Mouse (Mus musculus): ENCODE data around the gene Snd1. TPM values are rescaled to one million over a fixed set of nuclear protein-coding genes. Genes with fewer than 3 reads are reported as not detected.

Gene Snd1
- polyA plus RNA-seq, 1 experiment from 2014 or later: 127 TPM

- Histone ChIP-seq H3K4me1 (ENCODE audit: control insufficient read depth, insufficient read depth, low read length) (no peaks in the 10 kb centered on the region), H3K4me3 (ENCODE audit: low read length) (no peak overlapping the region), H3K9ac (ENCODE audit: low read depth, low read length) (no peak overlapping the region), H3K36me3 (ENCODE audit: control insufficient read depth, insufficient read depth, low read length) (no peaks in the 10 kb centered on the region), H3K4me2 (ENCODE audit: low read depth, low read length) (no peak overlapping the region), H3K9me3 (ENCODE audit: control insufficient read depth, low read length) (no peaks in the 10 kb centered on the region), H3K27me3 (replicated peaks; ENCODE audit: control insufficient read depth, insufficient read depth, low read length) (no peaks in the 10 kb centered on the region), H3K27ac (ENCODE audit: low read length) (no peak overlapping the region)
- WGBS: 96% methylated on average over 5 of the region's 5 CpGs
- ATAC-seq: no peak
Observed at GRCm38 (mm10) chr6:28656511-28656910, 181.6 kb downstream of the Snd1 start.

GRCm38 (mm10) chr6:28663004-28663403 is 188.1 kb downstream of the Snd1 start:
- no peaks in the 10 kb centered on the region for H3K27me3 ChIP-seq (replicated peaks; ENCODE audit: control insufficient read depth, insufficient read depth, low read length)
- H3K4me3 ChIP-seq (ENCODE audit: low read length): no peak overlapping the region
- no peaks in the 10 kb centered on the region for H3K36me3 ChIP-seq (ENCODE audit: control insufficient read depth, insufficient read depth, low read length)
- ATAC-seq: no peak
- H3K9me3 ChIP-seq (ENCODE audit: control insufficient read depth, low read length): no peaks in the 10 kb centered on the region
- WGBS: 76% methylated on average over 3 of the region's 3 CpGs
- no peaks in the 10 kb centered on the region for H3K4me1 ChIP-seq (ENCODE audit: control insufficient read depth, insufficient read depth, low read length)
- no peak overlapping the region for H3K4me2 ChIP-seq (ENCODE audit: low read depth, low read length)
- H3K9ac ChIP-seq (ENCODE audit: low read depth, low read length): no peak overlapping the region
- H3K27ac ChIP-seq (ENCODE audit: low read length): no peak overlapping the region

- no peak overlapping the region for H3K9ac ChIP-seq (ENCODE audit: low read depth, low read length)
- no peak overlapping the region for H3K27ac ChIP-seq (ENCODE audit: low read length)
- no peak overlapping the region for H3K4me3 ChIP-seq (ENCODE audit: low read length)
- H3K36me3 ChIP-seq (ENCODE audit: control insufficient read depth, insufficient read depth, low read length): no peaks in the 10 kb centered on the region
- no peaks in the 10 kb centered on the region for H3K9me3 ChIP-seq (ENCODE audit: control insufficient read depth, low read length)
- no peaks in the 10 kb centered on the region for H3K4me1 ChIP-seq (ENCODE audit: control insufficient read depth, insufficient read depth, low read length)
- ATAC-seq: no peak
- no peak overlapping the region for H3K4me2 ChIP-seq (ENCODE audit: low read depth, low read length)
- 89% methylated on average over 5 of the region's 5 CpGs for WGBS
- no peaks in the 10 kb centered on the region for H3K27me3 ChIP-seq (replicated peaks; ENCODE audit: control insufficient read depth, insufficient read depth, low read length)
Observed at GRCm38 (mm10) chr6:28663670-28664069, 188.7 kb downstream of the Snd1 start.

GRCm38 (mm10) chr6:28664716-28665115 is 189.8 kb downstream of the Snd1 start:
- H3K9ac ChIP-seq (ENCODE audit: low read depth, low read length): no peak overlapping the region
- 85% methylated on average over 3 of the region's 3 CpGs for WGBS
- no peaks in the 10 kb centered on the region for H3K36me3 ChIP-seq (ENCODE audit: control insufficient read depth, insufficient read depth, low read length)

GRCm38 (mm10) chr6:28667586-28667985 is 192.6 kb downstream of the Snd1 start:
- 90% methylated on average over 1 of the region's 1 CpGs for WGBS
- Histone ChIP-seq H3K4me2 (ENCODE audit: low read depth, low read length) (no peak overlapping the region), H3K27me3 (replicated peaks; ENCODE audit: control insufficient read depth, insufficient read depth, low read length) (no peaks in the 10 kb centered on the region), H3K4me1 (ENCODE audit: control insufficient read depth, insufficient read depth, low read length) (no peaks in the 10 kb centered on the region), H3K9me3 (ENCODE audit: control insufficient read depth, low read length) (no peaks in the 10 kb centered on the region), H3K27ac (ENCODE audit: low read length) (no peak overlapping the region), H3K36me3 (ENCODE audit: control insufficient read depth, insufficient read depth, low read length) (no peaks in the 10 kb centered on the region), H3K4me3 (ENCODE audit: low read length) (no peak overlapping the region), H3K9ac (ENCODE audit: low read depth, low read length) (no peak overlapping the region)
- no peak for ATAC-seq

More at GRCm38 (mm10) chr6:28664716-28665115, 189.8 kb downstream of the Snd1 start:
- no peaks in the 10 kb centered on the region for H3K4me1 ChIP-seq (ENCODE audit: control insufficient read depth, insufficient read depth, low read length)
- no peak for ATAC-seq
- no peaks in the 10 kb centered on the region for H3K27me3 ChIP-seq (replicated peaks; ENCODE audit: control insufficient read depth, insufficient read depth, low read length)
- no peak overlapping the region for H3K27ac ChIP-seq (ENCODE audit: low read length)
- no peaks in the 10 kb centered on the region for H3K9me3 ChIP-seq (ENCODE audit: control insufficient read depth, low read length)
- H3K4me2 ChIP-seq (ENCODE audit: low read depth, low read length): no peak overlapping the region
- no peak overlapping the region for H3K4me3 ChIP-seq (ENCODE audit: low read length)

GRCm38 (mm10) chr6:28669251-28669650 is 194.3 kb downstream of the Snd1 start:
- H3K36me3 ChIP-seq (ENCODE audit: control insufficient read depth, insufficient read depth, low read length): no peaks in the 10 kb centered on the region
- no peak overlapping the region for H3K4me2 ChIP-seq (ENCODE audit: low read depth, low read length)
- no peaks in the 10 kb centered on the region for H3K9me3 ChIP-seq (ENCODE audit: control insufficient read depth, low read length)
- 92% methylated on average over 5 of the region's 5 CpGs for WGBS
- no peaks in the 10 kb centered on the region for H3K4me1 ChIP-seq (ENCODE audit: control insufficient read depth, insufficient read depth, low read length)
- H3K27me3 ChIP-seq (replicated peaks; ENCODE audit: control insufficient read depth, insufficient read depth, low read length): no peaks in the 10 kb centered on the region
- ATAC-seq: no peak
- H3K27ac ChIP-seq (ENCODE audit: low read length): no peak overlapping the region
- H3K4me3 ChIP-seq (ENCODE audit: low read length): no peak overlapping the region
- no peak overlapping the region for H3K9ac ChIP-seq (ENCODE audit: low read depth, low read length)

- 84% methylated on average over 1 of the region's 1 CpGs for WGBS
- ATAC-seq: no peak
Observed at GRCm38 (mm10) chr6:28672388-28672787, 197.4 kb downstream of the Snd1 start.

GRCm38 (mm10) chr6:28674686-28675085 is 199.7 kb downstream of the Snd1 start:
- no peaks in the 10 kb centered on the region for H3K27me3 ChIP-seq (replicated peaks; ENCODE audit: control insufficient read depth, insufficient read depth, low read length)
- H3K27ac ChIP-seq (ENCODE audit: low read length): no peak overlapping the region
- H3K9ac ChIP-seq (ENCODE audit: low read depth, low read length): no peak overlapping the region
- H3K36me3 ChIP-seq (ENCODE audit: control insufficient read depth, insufficient read depth, low read length): no peaks in the 10 kb centered on the region
- H3K9me3 ChIP-seq (ENCODE audit: control insufficient read depth, low read length): no peaks in the 10 kb centered on the region
- no peak overlapping the region for H3K4me3 ChIP-seq (ENCODE audit: low read length)
- peaks cover 4% of the 10 kb centered on the region; the same call in 1 of the 2 replicates for H3K4me1 ChIP-seq (ENCODE audit: control insufficient read depth, insufficient read depth, low read length)
- no peak for ATAC-seq
- H3K4me2 ChIP-seq (ENCODE audit: low read depth, low read length): no peak overlapping the region
- 93% methylated on average over 1 of the region's 1 CpGs for WGBS

More at GRCm38 (mm10) chr6:28672388-28672787, 197.4 kb downstream of the Snd1 start:
- no peaks in the 10 kb centered on the region for H3K9me3 ChIP-seq (ENCODE audit: control insufficient read depth, low read length)
- no peak overlapping the region for H3K4me2 ChIP-seq (ENCODE audit: low read depth, low read length)
- H3K27me3 ChIP-seq (replicated peaks; ENCODE audit: control insufficient read depth, insufficient read depth, low read length): no peaks in the 10 kb centered on the region
- H3K27ac ChIP-seq (ENCODE audit: low read length): no peak overlapping the region
- H3K4me1 ChIP-seq (ENCODE audit: control insufficient read depth, insufficient read depth, low read length): no peaks in the 10 kb centered on the region
- H3K4me3 ChIP-seq (ENCODE audit: low read length): no peak overlapping the region
- H3K9ac ChIP-seq (ENCODE audit: low read depth, low read length): no peak overlapping the region
- H3K36me3 ChIP-seq (ENCODE audit: control insufficient read depth, insufficient read depth, low read length): no peaks in the 10 kb centered on the region

- Histone ChIP-seq H3K4me3 (ENCODE audit: low read length) (no peak overlapping the region), H3K27me3 (replicated peaks; ENCODE audit: control insufficient read depth, insufficient read depth, low read length) (no peaks in the 10 kb centered on the region), H3K9me3 (ENCODE audit: control insufficient read depth, low read length) (no peaks in the 10 kb centered on the region), H3K9ac (ENCODE audit: low read depth, low read length) (no peak overlapping the region), H3K4me1 (ENCODE audit: control insufficient read depth, insufficient read depth, low read length) (peaks cover 10% of the 10 kb centered on the region; the same call in 1 of the 2 replicates), H3K27ac (ENCODE audit: low read length) (no peak overlapping the region), H3K36me3 (ENCODE audit: control insufficient read depth, insufficient read depth, low read length) (no peaks in the 10 kb centered on the region), H3K4me2 (ENCODE audit: low read depth, low read length) (no peak overlapping the region)
- 89% methylated on average over 1 of the region's 1 CpGs for WGBS
- ATAC-seq: no peak
Observed at GRCm38 (mm10) chr6:28678896-28679295, 204.0 kb downstream of the Snd1 start.

- H3K4me1 ChIP-seq (ENCODE audit: control insufficient read depth, insufficient read depth, low read length): peaks cover 10% of the 10 kb centered on the region; the same call in 1 of the 2 replicates
- no peaks in the 10 kb centered on the region for H3K36me3 ChIP-seq (ENCODE audit: control insufficient read depth, insufficient read depth, low read length)
- no peak overlapping the region for H3K4me3 ChIP-seq (ENCODE audit: low read length)
- WGBS: 73% methylated on average over 4 of the region's 4 CpGs
- no peaks in the 10 kb centered on the region for H3K27me3 ChIP-seq (replicated peaks; ENCODE audit: control insufficient read depth, insufficient read depth, low read length)
- H3K4me2 ChIP-seq (ENCODE audit: low read depth, low read length): no peak overlapping the region
- no peak overlapping the region for H3K9ac ChIP-seq (ENCODE audit: low read depth, low read length)
- no peaks in the 10 kb centered on the region for H3K9me3 ChIP-seq (ENCODE audit: control insufficient read depth, low read length)
- H3K27ac ChIP-seq (ENCODE audit: low read length): no peak overlapping the region
- no peak for ATAC-seq
Observed at GRCm38 (mm10) chr6:28680537-28680936, 205.6 kb downstream of the Snd1 start.
